Mouse (Mus musculus) B cell, adult 2 months (primary cell): ENCODE results near the gene Bpgm.

ENCODE experiments used
- DNase-seq, 2 experiments: peaks; one replicate each; pipeline ENCODE4 v3.0.0; 2022

The Bpgm gene

GRCm38 (mm10) chr6:34533055-34533454 lies 57.0 kb downstream of the Bpgm start:
- no peak for DNase-seq

GRCm38 (mm10) chr6:34533896-34534295 lies 57.9 kb downstream of the Bpgm start:
- no peak for DNase-seq

GRCm38 (mm10) chr6:34542866-34543265 lies 66.9 kb downstream of the Bpgm start:
- DNase-seq: no peak

GRCm38 (mm10) chr6:34543303-34544206 lies 67.5 kb downstream of the Bpgm start:
- DNase-seq: no peak

- no peak for DNase-seq
Measured at GRCm38 (mm10) chr6:34544207-34544602, 68.2 kb downstream of the Bpgm start.

- DNase-seq: no peak
Measured at GRCm38 (mm10) chr6:34545286-34545685, 69.3 kb downstream of the Bpgm start.

- no peak for DNase-seq
Measured at GRCm38 (mm10) chr6:34548406-34548990, 72.5 kb downstream of the Bpgm start.

GRCm38 (mm10) chr6:34549017-34549416 lies 73.0 kb downstream of the Bpgm start:
- peak; percentile 70 to 74 for DNase-seq

- no peak for DNase-seq
Measured at GRCm38 (mm10) chr6:34552489-34553157, 76.6 kb downstream of the Bpgm start.

GRCm38 (mm10) chr6:34554291-34554997 lies 78.4 kb downstream of the Bpgm start:
- no peak for DNase-seq
